ENCODE assay signal across 13 mouse cellular contexts in genomic region chr7:141612371-141612760, GRCm38 (mm10). TPM values are rescaled to one million over a fixed set of nuclear protein-coding genes. Genes with fewer than 3 reads are reported as not detected.
A peak's percentile ranks its signal among the peaks of the same experiment; 100 is the strongest.
DNase-seq lines count a peak whose midpoint lies in the region; ATAC-seq lines count a peak whose summit lies in the region.
"Had no signal": no experiment of that assay in that cellular context is flagged by ENCODE, and none has a peak within 500 bp of the region (broad histone marks: within the 10 kb centered on the region; RNA-seq: fewer than 3 reads in every experiment).

No protein-coding gene starts in this region.

- no peak for ATAC-seq in hindbrain, embryonic 13.5 days (ENCODE audit: low FRiP score)
- no peak for ATAC-seq in hindbrain, embryonic 12.5 days (ENCODE audit: low FRiP score)
- no peak for ATAC-seq in megakaryocyte, adult 5-6 weeks (ENCODE audit: poor library complexity, severe bottlenecking)
- peak; percentile 8; the same call in 1 of the 2 replicates for ATAC-seq in stomach, embryonic 15.5 days (ENCODE audit: insufficient read depth, low FRiP score, low read depth)
- no peak for ATAC-seq in granulocyte monocyte progenitor cell, adult 5-6 weeks (replicated peaks; ENCODE audit: poor library complexity, severe bottlenecking)
- ATAC-seq: forebrain, embryonic 16.5 days; midbrain, embryonic 15.5 days had no signal

- peaks cover 82% of the 10 kb centered on the region for H3K36me3 ChIP-seq in hindbrain, embryonic 13.5 days
- peaks cover 80% of the 10 kb centered on the region for H3K36me3 ChIP-seq in hindbrain, embryonic 12.5 days
- H3K36me3 ChIP-seq in megakaryocyte, embryonic 14.5 days (replicated peaks; ENCODE audit: low read length) = peaks cover 99% of the 10 kb centered on the region
- H3K36me3 ChIP-seq in stomach, embryonic 15.5 days = peaks cover 34% of the 10 kb centered on the region

- peak overlapping the region; percentile 41 for H3K27ac ChIP-seq in hindbrain, embryonic 13.5 days
- H3K27ac ChIP-seq in hindbrain, embryonic 12.5 days = no peak overlapping the region
- H3K27ac ChIP-seq in stomach, embryonic 15.5 days = peak overlapping the region; percentile 62
- H3K27ac ChIP-seq: limb, embryonic 12.5 days; midbrain, embryonic 15.5 days had no signal

- no peaks in the 10 kb centered on the region for H3K9me3 ChIP-seq in hindbrain, embryonic 13.5 days
- H3K9me3 ChIP-seq in hindbrain, embryonic 12.5 days (replicated peaks) = no peaks in the 10 kb centered on the region
- H3K9me3 ChIP-seq in megakaryocyte, embryonic 14.5 days = no peaks in the 10 kb centered on the region
- H3K9me3 ChIP-seq in stomach, embryonic 15.5 days = no peaks in the 10 kb centered on the region
- H3K9me3 ChIP-seq: limb, embryonic 12.5 days; midbrain, embryonic 15.5 days had no signal

- peaks cover 7% of the 10 kb centered on the region for H3K4me1 ChIP-seq in hindbrain, embryonic 13.5 days (replicated peaks)
- no peaks in the 10 kb centered on the region for H3K4me1 ChIP-seq in hindbrain, embryonic 12.5 days
- H3K4me1 ChIP-seq in megakaryocyte, embryonic 14.5 days = peaks cover 60% of the 10 kb centered on the region
- peaks cover 12% of the 10 kb centered on the region; the same call in 1 of the 2 replicates for H3K4me1 ChIP-seq in stomach, embryonic 15.5 days
- H3K4me1 ChIP-seq: midbrain, embryonic 15.5 days had no signal

- H3K4me2 ChIP-seq in hindbrain, embryonic 13.5 days = no peak overlapping the region
- H3K4me2 ChIP-seq in hindbrain, embryonic 12.5 days (replicated peaks) = no peak overlapping the region
- H3K4me2 ChIP-seq in stomach, embryonic 15.5 days = no peak overlapping the region
- H3K4me2 ChIP-seq: limb, embryonic 12.5 days; midbrain, embryonic 15.5 days had no signal

- H3K4me3 ChIP-seq in hindbrain, embryonic 13.5 days = no peak overlapping the region
- no peak overlapping the region for H3K4me3 ChIP-seq in hindbrain, embryonic 12.5 days
- peak overlapping the region; percentile 28 for H3K4me3 ChIP-seq in megakaryocyte, embryonic 14.5 days (replicated peaks)
- no peak overlapping the region for H3K4me3 ChIP-seq in stomach, embryonic 15.5 days (replicated peaks)
- H3K4me3 ChIP-seq: limb, embryonic 12.5 days; midbrain, embryonic 15.5 days had no signal

- no peaks in the 10 kb centered on the region for H3K27me3 ChIP-seq in hindbrain, embryonic 13.5 days
- no peaks in the 10 kb centered on the region for H3K27me3 ChIP-seq in hindbrain, embryonic 12.5 days
- H3K27me3 ChIP-seq in megakaryocyte, embryonic 14.5 days (replicated peaks) = no peaks in the 10 kb centered on the region
- no peaks in the 10 kb centered on the region for H3K27me3 ChIP-seq in stomach, embryonic 15.5 days (replicated peaks)
- H3K27me3 ChIP-seq: limb, embryonic 12.5 days; midbrain, embryonic 15.5 days had no signal

- no peak overlapping the region for H3K9ac ChIP-seq in hindbrain, embryonic 13.5 days
- no peak overlapping the region for H3K9ac ChIP-seq in hindbrain, embryonic 12.5 days
- no peak overlapping the region for H3K9ac ChIP-seq in stomach, embryonic 15.5 days
- H3K9ac ChIP-seq: limb, embryonic 12.5 days; midbrain, embryonic 15.5 days had no signal

- 89% methylated on average over 18 of the region's 18 CpGs for WGBS in hindbrain, embryonic 13.5 days
- 93% methylated on average over 18 of the region's 18 CpGs for WGBS in hindbrain, embryonic 12.5 days
- WGBS in stomach, embryonic 15.5 days = 79% methylated on average over 18 of the region's 18 CpGs

- DNase-seq in cerebellum, postnatal 25 days = peak; percentile 57 to 69
- DNase-seq: layer of hippocampus, postnatal 36 days; thymus, adult 18-20 months had no signal

RNA-seq across cellular contexts. Expression of gene Muc6, which starts 42.8 kb away (rescaled TPM):
- 0.21 and 0.23 TPM in 2 replicates for polyA plus RNA-seq in hindbrain, embryonic 13.5 days (2015; fragmentation: Nextera tagmentation; extraction: Ambion mirVana)
- 0.17 and 0.30 TPM in 2 replicates for polyA plus RNA-seq in hindbrain, embryonic 12.5 days (2016; fragmentation: Nextera tagmentation; extraction: Ambion mirVana)
- polyA plus RNA-seq in megakaryocyte, embryonic 14.5 days (2012; ENCODE audit: insufficient read depth, low replicate concordance) = 1.3 and 4.0 TPM in 2 replicates
- total RNA-seq in megakaryocyte, adult 5-6 weeks (2015) = 0.16 and 0.39 TPM in 2 replicates
- total RNA-seq in megakaryocyte, adult 5-6 weeks (2017) = 0.11 TPM in 1 of 2 replicates, not detected in the other
- 2.0 and 3.3 TPM in 2 replicates for polyA plus RNA-seq in stomach, embryonic 15.5 days (2015; fragmentation: Nextera tagmentation; extraction: Ambion mirVana)
- 0.80 TPM in 1 of 2 replicates, not detected in the other for total RNA-seq in granulocyte monocyte progenitor cell, adult 5-6 weeks (2014; fragmentation: Nextera tagmentation)
- not detected in 2 replicates for total RNA-seq in granulocyte monocyte progenitor cell, adult 5-6 weeks (2017)
- total RNA-seq: adrenal gland, postnatal 25 days; layer of hippocampus, postnatal 36 days had no signal

RNA-seq across cellular contexts. Expression of gene Ap2a2, which starts 50.4 kb away (rescaled TPM):
- 105 and 111 TPM in 2 replicates for polyA plus RNA-seq in hindbrain, embryonic 13.5 days (2015; fragmentation: Nextera tagmentation; extraction: Ambion mirVana)
- polyA plus RNA-seq in hindbrain, embryonic 12.5 days (2016; fragmentation: Nextera tagmentation; extraction: Ambion mirVana) = 114 and 117 TPM in 2 replicates
- 22.5 and 22.9 TPM in 2 replicates for polyA plus RNA-seq in megakaryocyte, embryonic 14.5 days (2012; ENCODE audit: insufficient read depth, low replicate concordance)
- 42.0 and 48.3 TPM in 2 replicates for total RNA-seq in megakaryocyte, adult 5-6 weeks (2015)
- 61.8 and 75.5 TPM in 2 replicates for total RNA-seq in megakaryocyte, adult 5-6 weeks (2017)
- polyA plus RNA-seq in stomach, embryonic 15.5 days (2015; fragmentation: Nextera tagmentation; extraction: Ambion mirVana) = 78.4 TPM in 2 replicates
- 18.9 and 21.0 TPM in 2 replicates for total RNA-seq in granulocyte monocyte progenitor cell, adult 5-6 weeks (2014; fragmentation: Nextera tagmentation)
- total RNA-seq in granulocyte monocyte progenitor cell, adult 5-6 weeks (2017) = 20.2 and 28.4 TPM in 2 replicates
